Mouse (Mus musculus): ENCODE measurements around the gene Thy1.

DNA sequence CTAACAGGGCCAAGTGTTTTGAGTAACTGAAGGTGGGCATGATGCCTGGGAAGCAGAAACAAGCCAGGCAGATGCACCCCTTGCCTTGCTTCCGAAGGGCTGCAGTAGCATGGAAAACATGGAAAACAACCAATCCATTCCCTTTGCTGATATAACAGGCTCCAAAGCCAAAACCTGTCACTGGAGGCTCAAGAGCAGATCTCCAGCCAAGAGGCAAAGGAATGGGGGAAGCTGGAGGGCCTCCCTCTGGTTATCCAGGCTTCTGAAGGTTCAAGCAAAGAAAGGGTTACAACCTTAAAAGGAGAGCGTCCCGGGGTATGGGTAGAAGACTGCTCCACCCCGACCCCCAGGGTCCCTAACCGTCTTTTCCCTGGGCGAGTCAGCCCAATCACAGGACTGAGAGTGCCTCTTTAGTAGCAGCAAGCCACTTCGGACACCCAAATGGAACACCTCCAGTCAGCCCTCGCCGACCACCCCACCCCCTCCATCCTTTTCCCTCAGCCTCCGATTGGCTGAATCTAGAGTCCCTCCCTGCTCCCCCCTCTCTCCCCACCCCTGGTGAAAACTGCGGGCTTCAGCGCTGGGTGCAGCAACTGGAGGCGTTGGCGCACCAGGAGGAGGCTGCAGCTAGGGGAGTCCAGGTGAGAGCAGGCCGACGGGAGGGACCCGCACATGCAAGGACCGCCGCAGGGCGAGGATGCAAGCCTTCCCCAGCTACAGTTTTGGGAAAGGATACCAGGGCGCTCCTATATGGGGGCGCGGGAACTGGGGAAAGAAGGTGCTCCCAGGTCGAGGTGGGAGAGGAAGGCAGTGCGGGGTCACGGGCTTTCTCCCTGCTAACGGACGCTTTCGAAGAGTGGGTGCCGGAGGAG is at the start of gene Thy1:
- no peak for TF ChIP-seq CTCF (IDR thresholded peaks at IDR 0.05; ENCODE audit: control insufficient read depth, insufficient read depth, low read length)
- no peak for TF ChIP-seq POLR2A (IDR thresholded peaks at IDR 0.05; ENCODE audit: borderline replicate concordance, control insufficient read depth, low read depth, low read length)
